Mouse (Mus musculus) adrenal gland, postnatal 14 days (tissue): ENCODE measurements around the gene Trcg1. TPM values are rescaled to one million over a fixed set of nuclear protein-coding genes. Genes with fewer than 3 reads are reported as not detected.

Experiments
- DNase-seq: peaks from one replicate; pipeline ENCODE4 v3.0.0; 2021; ENCODE audit warnings: mixed read lengths
- total RNA-seq: library from RNA; stranded (reverse); gene quantifications from 2 replicates; pipeline ENCODE4 v1.2.3, GENCODE M21; 2021

Gene Trcg1
- total RNA-seq, 1 experiment from 2014 or later: not detected

DNA sequence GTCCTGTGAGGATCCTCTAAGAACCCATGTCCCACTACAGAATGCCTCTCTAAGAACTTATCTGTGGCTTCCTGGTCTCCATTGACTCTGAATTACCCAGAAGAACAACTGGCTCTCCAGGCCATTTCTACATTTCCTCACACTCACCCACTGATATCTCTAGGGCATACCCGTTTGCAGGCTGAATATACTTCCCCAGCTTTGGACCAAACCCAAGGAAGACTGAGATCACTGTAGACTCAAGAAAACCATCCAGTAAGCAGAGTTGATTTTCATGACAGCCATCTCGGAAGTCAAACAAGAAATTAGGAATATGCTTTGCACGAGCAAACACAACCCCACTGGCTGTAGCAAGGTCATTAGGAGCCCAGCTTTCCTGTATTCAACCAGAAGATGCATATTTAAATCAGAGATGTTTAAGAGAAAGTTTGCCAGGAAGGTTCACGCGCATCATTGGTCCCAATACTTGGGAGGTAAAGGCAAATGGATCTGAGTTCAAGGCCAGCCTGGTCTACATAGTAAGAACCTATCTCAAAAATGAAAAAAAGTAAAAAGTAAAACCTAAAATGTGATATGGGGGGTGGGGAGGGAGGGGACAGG lies 3.9 kb upstream of the Trcg1 start:
- no peak for DNase-seq

DNA sequence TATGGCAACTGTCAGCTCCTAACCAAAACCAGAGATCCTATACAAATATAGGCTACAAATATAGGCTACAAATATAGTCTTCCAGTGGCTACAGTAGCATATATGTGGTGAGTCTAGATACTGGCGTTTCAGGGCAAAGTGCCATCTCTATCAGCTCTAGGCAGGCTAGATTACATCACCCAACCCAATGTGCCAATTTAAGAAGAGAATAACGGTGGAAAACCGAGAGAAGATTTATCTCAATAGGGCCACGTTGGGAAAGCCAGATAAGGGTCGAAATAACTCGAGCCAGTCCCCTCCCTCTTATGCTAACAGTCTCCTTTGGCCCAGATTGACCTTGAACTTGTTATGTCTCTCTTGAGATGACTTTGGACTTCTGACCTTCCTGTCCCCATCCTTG lies 3.2 kb upstream of the Trcg1 start:
- DNase-seq: no peak

DNA sequence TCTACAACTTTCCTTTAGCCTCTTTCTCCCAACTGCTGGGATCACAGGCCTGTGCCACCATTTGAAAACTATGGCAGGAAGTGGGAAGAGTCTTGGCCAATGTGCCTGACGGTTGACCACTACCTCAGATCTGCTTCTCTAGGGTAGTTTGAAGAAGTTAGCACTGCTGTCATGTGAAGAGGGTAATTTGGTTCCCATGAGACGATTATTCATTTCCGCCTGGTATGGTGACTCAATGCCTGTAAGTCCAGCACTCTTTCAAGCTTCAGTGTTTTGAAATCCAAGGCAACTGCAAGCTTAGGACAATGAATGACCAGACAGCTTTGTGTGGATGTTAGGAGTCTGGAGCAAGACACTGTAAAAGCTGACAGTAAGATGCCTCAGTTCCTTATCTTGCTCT lies 2.6 kb upstream of the Trcg1 start:
- no peak for DNase-seq

DNA sequence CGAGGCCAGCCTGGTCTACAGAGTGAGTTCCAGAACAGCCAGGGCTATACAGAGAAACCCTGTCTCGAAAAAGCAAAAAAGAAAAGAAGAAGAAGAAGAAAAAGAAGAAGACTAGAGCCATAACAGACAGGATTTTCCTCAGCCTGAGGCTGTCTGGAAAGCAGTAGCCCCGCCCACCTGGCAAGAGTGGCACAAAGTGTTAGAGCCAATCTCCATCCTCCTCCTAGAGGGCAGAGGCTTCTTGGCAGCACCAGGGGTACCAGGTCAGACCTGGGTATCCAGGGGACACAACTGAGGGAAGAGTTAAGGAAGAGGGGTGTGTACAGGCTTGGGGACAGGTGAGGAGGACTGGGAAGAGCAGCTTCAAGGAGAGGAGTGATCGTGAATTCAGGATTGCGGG lies 1.3 kb downstream of the Trcg1 start:
- DNase-seq: no peak

DNA sequence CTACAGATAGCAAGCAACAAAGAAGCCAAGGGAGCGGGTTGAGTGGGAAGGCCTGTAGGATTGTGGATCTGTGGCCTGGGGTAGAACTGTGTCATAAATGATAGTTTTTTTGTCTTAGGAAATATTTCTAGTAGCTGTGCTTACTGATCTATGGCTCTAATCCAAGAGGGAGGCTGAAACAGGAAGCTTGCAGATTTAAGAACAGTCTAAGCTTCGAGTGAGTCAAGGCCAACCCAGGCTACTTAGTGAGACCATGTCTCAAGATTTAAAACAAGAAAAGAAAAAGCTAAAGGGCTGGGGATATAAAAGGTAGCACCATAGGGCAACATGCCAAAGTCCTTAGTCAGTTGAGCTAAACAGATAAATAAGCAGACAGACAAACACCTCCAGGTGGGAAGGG lies 1.9 kb downstream of the Trcg1 start:
- no peak for DNase-seq

DNA sequence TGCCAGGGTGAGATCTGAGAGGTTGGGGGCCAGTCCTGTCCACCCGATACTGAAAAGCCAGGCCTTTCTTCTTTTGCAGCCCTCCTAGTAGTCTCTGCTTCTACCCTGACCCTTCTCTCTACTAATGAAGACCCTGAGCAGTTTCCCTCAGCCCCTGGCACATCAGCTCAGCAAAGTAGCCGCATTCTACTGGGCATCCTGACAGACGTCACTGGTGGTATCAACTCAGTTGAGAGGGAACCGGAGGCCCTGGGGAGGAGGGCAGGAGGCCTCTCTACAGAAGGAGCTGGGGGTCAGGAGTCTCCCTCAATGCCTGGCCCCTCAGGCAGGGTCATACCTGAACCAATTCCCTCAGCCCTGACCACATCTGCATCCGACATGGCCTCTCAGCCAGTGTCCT lies 4.8 kb downstream of the Trcg1 start:
- no peak for DNase-seq

DNA sequence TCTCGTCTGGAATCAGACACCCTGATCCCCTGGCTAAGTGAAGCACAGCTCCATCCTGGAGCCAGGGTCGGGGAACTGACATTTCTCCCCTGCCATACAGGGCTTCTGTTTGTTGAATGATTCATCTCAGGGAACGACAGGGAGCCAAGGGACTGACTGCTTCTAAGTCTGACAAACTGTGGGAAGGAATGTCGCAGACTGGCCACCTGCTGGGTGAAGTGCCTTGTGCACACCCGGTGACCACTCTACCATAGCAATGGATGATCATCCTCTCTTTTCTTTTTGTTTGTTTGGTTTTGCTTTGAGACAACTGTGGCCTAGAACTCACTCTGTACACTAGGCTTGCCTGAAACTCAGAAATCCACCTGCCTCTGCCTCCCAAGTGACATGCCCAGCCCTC lies 6.6 kb downstream of the Trcg1 start:
- no peak for DNase-seq

DNA sequence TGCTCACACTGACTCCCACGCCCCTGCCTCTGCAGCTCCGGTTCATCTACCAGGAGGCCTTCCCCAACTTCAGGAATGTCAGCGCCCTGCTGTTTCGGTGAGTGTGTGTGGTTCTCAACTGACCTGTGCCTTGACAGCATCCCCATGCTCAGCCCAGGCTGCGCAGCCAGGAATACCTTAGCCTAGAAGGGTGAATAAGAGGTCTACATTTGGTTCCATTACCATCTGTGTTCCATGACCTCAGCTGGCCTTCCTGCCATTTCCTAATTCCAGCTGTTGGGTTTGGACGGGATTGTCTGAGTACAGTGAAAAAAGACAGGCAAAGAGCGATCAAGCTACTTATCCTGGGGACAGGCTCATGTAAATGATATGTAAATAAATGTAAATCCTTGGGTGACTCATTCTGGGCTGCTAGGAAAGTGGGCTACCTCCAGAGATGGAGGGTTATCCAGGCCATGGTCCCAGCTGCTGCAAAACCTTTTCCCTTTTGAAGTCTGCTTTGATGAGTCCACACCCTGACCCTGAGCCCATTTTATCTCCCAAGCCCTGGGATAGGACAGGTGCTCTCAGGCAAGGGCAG lies 7.8 kb downstream of the Trcg1 start:
- no peak for DNase-seq

DNA sequence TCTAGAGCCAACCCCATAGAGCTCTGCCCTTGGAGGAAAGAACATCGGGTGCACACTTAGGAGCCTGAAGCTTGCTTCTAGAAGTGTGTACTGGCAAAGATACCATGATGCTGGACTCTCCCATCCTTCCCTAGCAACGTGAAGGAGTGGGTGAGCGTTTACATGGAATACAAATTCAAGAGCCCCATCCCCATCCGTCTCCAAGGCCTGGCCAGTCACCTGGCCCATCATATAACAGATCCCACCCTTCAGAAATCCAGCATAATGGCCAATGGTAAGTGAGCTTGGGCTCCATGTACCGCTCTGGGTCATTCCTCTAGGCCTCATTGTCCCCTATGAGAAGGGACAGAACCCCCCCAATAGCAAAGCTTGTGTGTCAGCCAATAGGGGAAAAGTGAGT lies 10.1 kb downstream of the Trcg1 start:
- DNase-seq: no peak

DNA sequence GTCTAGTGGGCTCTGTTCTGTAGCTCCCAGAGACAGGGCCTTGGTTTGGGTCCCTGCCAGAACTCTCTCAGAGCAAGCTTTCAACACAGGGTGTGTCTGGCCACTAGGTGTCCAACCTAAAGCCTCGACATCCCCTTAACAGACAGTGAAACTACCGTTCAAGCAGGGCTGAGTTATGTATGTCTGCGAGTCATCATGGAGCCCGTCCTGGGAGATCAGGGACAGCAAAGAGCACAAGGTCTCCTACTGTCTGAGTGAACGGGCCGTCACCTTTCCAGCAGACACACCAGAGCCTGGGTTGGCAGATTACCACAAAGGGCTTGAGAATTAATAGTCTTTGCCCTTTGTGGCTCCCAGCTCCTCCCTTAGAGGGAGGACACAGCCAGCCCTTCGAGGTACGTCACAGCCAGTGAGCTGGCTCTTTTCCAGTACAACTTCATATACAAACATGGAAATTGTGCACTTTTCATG lies 10.9 kb downstream of the Trcg1 start:
- peak; percentile 59 for DNase-seq

DNA sequence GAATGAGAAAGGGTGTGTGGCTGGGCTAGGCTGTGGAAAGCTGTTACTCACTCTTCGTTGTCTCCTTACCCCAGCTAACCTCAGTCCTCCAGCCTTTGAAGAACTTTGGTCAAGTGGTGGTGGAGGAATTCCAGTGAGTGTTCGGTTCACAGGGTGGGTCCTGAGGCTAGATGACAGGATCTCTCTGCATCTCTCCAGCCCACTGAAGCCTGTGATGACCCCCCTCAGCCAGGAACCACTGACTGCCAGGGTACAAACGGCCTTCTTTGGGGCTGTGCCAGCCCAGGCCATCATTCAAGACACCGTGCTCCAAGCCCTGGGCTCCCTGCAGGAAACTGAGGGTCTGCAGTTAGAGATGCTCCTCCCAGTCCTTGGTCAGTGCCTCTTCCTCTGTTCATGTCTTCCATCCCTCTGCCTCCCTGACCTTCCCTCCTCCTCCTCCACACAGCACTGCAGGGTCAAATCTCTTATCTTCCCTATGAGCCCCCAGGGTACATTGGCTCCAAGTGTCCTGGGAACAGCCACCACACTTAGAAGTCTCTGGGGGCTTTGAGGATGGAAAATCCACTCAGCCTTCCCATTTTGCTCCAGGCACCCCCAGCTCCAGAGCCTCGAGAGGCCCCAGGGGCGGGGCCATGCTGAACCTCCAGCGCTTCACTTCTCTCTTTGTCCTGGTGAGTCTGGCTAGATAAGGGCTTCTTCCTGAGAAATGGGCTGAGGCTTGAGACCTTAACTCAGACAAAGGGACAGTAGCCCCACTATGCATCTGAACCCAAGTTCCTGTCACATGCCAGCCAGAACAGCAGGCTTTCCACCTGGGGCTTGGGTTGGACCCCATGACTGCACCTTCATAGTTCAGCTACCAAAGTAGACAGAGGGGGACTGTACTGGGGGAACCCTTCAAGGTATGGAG lies 11.9 kb downstream of the Trcg1 start:
- no peak for DNase-seq

DNA sequence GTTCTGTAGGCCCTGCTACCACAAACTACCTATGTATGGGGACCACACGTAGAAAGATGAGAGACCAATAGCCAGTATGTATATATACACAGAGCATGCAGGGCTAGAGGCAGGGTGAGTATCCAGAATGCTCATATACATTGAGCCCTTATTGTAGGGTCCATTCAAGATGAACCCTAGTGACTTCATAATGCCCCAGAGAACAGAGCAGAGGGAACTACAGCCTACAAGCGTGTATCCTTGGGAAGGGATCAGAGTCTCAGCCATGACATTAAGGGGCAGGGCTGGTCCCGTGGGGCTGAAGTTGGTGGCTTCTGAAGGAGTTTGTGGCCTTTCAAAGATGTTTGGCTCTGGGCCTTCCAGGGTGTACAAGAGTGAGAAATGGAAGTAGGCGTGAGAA lies 13.7 kb downstream of the Trcg1 start:
- no peak for DNase-seq

DNA sequence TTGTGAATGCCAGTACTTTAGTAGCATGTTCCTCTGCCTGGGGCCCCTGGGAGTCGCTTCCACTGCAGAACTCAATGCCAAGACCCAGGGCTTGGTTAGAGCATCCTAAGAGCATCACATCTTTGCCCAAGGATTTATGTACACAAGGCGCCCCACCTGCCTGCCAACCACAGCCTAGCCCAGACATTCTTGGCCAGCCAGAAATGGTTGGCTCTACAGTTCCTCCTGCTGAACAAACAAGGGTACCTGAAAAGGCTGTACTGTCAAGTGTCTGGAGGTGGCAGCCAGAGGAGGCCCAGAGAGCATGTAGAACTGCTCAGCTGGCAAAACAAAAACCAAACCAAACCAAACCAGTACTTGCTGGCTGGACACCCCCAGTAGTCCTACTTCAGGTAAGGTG lies 14.8 kb downstream of the Trcg1 start:
- DNase-seq: no peak

DNA sequence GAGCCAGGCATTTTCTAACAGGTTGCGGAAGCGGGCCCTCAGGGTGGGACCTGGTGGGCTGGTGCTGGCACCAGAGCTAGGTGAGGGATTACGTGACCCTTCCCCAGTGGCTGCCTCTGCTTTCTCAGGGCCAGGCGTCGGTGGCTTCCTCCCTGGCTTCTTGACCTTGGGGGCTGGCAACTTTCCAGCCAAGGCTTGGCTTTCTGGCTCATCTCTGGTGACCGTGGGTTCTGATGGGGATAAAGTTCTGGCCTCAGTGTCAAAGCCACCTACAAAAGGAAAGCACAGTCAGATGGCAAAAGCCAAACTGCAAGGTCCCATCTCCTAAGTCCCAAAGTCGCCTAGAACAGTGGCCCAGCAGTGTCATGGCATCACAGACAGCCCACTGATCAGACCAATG lies 17.7 kb downstream of the Trcg1 start:
- peak; percentile 49 for DNase-seq

DNA sequence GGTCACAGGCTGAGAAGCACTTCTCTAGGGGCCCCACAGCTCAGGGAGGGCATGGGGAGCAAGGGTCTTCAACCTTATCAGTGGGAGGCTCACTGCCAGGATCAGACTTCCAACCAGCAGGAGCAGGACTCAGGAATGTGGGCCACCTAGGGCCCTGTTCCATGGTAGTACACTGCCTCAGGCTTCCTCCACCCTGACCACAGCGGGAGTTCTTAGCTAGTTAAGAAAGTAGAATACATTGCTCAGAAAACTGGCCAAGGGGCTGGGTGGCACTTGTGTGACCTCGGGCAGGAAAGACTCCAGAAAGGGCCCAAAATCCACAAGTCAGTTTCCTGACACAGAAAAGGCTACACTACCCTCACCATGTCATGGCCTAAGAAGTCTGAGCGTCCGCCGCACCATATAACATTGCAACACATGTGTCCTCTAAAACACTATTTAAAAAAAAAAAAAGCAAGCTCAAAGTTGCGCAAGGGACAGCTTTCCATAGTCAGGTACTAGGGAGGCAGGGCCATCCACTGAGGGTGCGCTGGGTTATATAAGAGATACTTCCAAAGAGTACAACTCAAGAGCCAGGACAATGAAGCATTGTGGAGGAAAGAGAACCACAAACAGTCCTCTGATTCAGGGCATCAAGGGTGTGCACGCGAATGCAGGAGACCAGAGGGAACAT lies 18.6 kb downstream of the Trcg1 start:
- peak; percentile 30 for DNase-seq

DNA sequence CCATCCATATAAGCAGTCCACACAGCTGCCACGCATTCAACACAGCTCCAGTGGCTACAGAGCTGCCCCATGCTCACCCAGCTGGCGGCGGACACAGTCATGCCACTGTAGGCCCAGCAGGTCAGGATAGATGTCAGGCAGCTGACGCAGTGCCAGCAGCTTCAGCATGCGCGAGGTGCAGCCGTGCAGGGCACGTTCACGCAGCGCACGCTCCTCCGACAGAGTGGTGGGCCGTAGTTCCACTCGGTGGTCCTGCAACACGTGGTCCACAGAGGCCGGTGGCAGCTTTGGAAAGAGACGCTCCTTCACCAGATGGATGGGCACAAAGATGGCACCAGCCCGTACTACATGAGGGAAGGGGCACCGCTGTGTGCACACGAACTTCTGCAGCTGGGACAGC lies 20.0 kb downstream of the Trcg1 start:
- no peak for DNase-seq

DNA sequence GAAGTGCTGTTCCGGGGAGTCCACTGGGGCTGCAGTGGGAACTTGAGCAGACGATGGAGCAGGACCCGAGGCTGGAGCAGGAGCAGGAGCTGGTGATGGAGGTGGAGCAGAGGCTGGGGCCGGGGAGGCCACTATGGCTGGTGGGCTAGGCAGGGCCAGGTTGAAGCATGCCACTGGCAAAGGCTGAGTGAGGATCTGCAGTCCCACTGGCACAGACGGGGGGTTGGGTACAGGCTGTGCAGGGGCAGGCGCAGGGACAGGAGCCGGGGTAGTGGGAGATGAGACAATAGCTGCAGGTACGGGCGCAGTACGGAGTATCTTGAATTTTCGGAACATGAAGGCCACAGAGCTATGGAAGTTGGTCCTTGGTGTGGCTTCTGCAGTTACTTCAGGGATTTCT lies 20.5 kb downstream of the Trcg1 start:
- DNase-seq: no peak

DNA sequence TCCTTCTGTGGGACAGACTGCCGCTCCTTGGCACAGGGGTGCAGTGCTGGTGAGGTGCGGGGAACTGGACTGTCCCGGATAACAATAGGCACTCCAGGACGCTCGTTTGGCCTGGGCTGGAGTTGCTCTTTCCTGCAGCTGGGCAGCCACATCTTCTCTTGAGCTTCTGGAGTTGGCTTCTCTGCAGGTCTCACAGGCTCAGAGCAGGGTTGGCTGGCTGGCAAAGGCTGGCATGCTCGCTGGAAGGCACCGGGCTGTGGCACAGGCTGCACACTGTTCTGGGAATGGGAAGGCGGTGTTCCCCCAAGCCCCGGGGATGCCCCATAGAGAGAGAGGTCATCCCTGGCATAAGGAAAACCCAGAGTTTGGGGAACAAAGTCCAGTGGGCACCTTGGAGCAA lies 21.3 kb downstream of the Trcg1 start:
- peak; percentile 54 for DNase-seq

DNA sequence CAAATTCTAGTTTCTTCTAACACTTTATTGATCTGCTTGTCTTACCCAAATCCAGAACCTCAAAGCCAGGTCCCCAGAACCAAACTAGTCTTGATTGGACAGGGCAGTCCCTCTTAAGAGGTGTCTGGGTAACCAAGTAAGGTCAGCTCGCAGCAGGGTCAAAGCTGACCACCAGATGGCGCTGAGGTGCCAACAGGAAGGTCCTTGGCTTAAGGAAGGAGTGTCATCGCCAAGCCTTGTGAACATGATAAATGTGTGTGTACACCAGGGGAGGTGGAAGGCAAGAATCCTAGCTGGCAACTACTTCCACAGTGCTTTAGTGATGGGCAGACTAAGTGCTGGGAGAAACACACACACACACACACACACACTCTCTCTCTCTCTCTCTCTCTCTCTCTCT lies 23.4 kb downstream of the Trcg1 start:
- peak; percentile 97 for DNase-seq

DNA sequence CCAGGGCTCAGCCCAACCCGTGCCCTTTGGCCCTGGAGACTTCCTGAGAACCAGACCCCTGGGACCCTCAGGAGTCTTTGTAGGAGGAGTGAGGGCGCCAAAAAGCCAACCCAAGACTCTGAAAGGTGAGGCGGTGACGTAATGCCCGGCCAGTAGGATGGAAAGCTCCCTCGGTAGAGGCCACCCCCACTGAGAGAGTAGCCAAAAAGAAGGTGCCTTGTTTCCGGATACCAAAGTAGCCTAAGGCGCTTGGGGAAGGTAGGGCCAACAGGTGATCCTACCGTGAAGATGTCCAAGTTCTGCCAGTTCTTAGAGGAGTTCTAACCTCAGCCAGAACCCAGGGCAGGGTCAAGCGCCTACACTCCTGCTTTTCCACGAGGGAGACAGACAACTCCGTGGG lies 24.6 kb downstream of the Trcg1 start:
- no peak for DNase-seq

DNA sequence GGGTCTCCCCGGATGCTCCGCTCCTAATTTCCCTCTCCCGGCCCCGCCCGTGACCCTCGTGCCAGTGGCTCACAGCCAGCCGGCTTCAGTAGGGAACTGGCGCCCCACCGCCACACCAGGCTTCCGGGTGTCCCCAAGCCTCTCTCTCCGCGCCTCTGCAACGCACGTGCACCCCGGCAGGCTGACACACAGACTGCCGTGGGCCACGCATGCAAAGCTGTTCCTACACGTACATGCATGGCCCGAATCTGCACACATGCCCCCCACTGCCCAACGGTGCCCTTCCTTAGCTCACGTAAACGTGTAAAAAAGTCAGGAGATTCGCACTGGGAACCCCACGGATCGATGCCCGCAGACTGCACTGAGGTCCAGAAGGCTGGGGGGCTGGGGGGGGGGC lies 25.2 kb downstream of the Trcg1 start:
- peak; percentile 82 for DNase-seq

DNA sequence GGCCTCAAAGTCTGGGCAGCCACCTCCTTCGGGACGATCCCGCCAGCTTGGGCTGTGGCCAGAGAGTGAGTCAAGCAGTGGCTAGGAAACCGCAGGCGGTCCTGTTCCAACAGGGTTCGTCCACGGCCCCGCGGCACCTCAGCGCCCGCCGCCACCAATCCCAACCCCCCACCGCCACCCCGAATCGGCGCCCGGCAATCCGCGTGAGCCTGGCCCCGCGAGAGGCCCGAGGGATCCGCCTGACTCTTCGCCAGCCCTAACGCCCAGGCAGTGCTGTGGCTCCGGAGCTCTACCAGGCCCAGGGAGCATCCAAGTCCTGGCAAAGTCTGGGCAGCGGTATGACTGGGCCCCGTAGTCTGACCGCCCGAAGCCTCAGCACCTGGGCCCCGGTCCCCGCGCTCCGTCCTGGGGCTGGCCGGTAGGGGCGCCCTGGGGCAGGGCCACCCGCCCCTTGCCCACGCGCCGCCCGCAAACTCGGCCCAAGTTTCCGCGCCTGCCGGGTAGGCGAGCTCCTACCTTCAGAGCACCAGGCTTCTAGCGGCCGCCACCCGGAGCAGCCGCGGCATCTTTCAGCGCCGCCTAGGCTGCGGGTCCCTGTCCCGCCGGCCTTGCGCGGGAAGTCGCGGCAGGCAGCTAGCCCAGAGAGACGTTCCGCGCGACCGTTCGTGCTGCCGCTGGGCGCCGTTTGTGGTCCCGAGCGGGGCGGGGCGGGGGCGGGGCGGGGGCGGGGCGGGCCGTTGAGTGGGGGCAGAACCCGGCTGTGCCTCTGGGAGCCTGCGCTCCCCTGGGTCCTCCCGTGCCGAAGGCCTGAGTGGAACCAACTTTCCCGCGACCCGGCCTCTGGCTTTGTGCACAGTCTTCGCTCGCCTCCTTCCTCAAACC lies 25.8 kb downstream of the Trcg1 start, which contains the start of gene 1700017B05Rik:
1700017B05Rik (minus strand) TSS at position 700 of the 882 bp plus-strand sequence.
- peak; percentile 89 for DNase-seq
